Mouse (Mus musculus) C2C12 (cell line): ENCODE measurements around the gene Cfap73.

ENCODE experiments used
- CEBPB ChIP-seq: IDR thresholded peaks from one replicate; pipeline ENCODE4 v1.6.1; 2011; ENCODE audit warnings: low read depth, mild to moderate bottlenecking, control low read depth, moderate library complexity
- CTCF ChIP-seq: IDR thresholded peaks from one replicate; pipeline ENCODE4 v1.5.1; 2011; ENCODE audit not compliant: control insufficient read depth, insufficient read depth, insufficient read length
- FOSL1 ChIP-seq: IDR thresholded peaks from one replicate; pipeline ENCODE4 v1.8.0; 2011; ENCODE audit warnings: mild to moderate bottlenecking, low read length; ENCODE audit not compliant: poor library complexity, insufficient read depth, severe bottlenecking
- MAX ChIP-seq: IDR thresholded peaks from one replicate; pipeline ENCODE4 v1.6.1; 2011; ENCODE audit warnings: mild to moderate bottlenecking, control low read depth
- MYOD1 ChIP-seq: IDR thresholded peaks from one replicate; pipeline ENCODE4 v1.6.1; 2011; ENCODE audit warnings: low read depth; ENCODE audit not compliant: control insufficient read depth, insufficient read length
- MYOG ChIP-seq: IDR thresholded peaks from one replicate; pipeline ENCODE4 v1.6.1; 2011; ENCODE audit not compliant: control insufficient read depth, insufficient read length; ENCODE audit errors: extremely low read depth
- USF1 ChIP-seq: IDR thresholded peaks from one replicate; pipeline ENCODE4 v1.6.1; 2011; ENCODE audit warnings: low read depth, mild to moderate bottlenecking, control low read depth, moderate library complexity

DNA sequence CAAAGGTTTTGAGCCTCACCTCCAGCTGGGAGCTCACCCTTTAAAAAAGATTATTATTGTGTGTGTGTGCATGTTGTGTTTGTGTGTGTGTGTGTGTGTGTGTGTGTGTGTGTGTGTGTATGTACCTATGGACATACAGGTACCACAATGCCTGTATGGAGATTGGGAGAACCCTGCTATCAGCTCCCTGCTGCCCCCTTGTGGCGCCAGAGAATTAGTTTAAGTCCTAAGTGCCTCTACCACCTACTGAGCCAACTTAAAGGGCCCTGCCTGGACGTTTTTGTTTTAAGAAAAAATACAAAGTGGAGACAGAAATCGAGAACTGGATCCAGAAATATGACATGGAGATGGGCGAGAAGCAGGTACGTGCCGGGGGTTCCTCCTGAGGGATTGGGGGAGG lies 29.2 kb downstream of the Cfap73 start:
- TF ChIP-seq CTCF, result peak; percentile 53
- no peak for TF ChIP-seq MAX
- no peak for TF ChIP-seq CEBPB
- no peak for TF ChIP-seq USF1
- no peak for TF ChIP-seq FOSL1
- no peak for TF ChIP-seq MYOD1
- TF ChIP-seq MYOG, result no peak
